Mouse (Mus musculus): ENCODE data around the gene Dnase1l3.

Gene Dnase1l3

DNA sequence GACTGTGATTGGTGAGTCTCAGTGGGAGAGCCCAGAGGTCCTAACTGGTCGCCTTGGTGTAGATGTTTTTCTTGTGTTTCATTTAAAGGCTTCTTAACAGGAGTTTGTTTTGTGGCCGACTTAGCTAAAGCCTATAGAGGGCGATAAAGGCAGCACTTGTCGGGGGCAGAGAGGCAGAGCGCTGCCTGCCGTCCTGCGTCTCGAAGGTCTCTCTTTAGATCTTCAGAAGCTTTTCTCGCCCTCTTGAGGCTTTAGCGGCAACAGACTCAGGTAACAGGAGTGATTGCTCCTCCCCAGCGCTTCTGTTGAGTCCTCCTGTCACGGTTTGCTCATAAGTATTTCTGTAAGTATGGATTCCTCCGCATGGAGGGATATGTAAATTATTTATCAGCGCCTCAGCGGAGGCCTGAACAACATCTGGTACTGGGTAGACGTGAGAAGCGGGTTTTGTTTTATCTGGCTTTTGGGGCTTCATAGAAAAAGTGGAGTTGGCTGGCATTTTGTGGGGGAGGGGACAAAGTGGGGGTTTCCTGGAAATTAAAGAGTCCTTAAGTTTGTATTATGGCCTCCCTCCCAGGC lies 57.2 kb downstream of the Dnase1l3 start:
- no peak for DNase-seq (ENCODE audit: low spot score in 2 of 2)

- no peak for DNase-seq (ENCODE audit: low spot score in 2 of 2)
These were observed 60.2 kb downstream of the Dnase1l3 start for GRCm38 (mm10) chr14:7934166-7934565.

- no peak for DNase-seq (ENCODE audit: low spot score in 2 of 2)
These were observed 62.2 kb downstream of the Dnase1l3 start for GRCm38 (mm10) chr14:7932151-7932550.

DNA sequence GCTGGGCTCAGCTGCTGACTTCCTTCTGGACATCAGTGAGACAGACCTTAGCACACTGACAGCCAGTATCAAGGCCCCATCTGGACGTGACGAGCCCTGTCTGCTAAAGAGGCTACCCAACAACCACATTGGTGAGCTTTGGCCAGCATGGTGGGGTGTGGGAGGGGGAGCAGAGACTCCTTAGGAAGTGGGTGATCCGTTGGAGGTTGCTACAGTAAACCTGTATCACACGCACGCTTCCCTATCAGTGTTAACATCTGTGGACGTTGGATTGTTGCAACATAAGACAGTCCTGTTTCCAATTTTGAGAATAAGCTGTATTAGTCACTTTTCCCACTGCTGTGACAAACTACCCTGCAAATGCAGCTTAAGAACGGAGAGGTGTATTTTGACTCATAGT lies 65.3 kb downstream of the Dnase1l3 start:
- no peak for DNase-seq (ENCODE audit: low spot score in 2 of 2)

GRCm38 (mm10) chr14:7928362-7928761 lies 66.0 kb downstream of the Dnase1l3 start:
- DNase-seq (ENCODE audit: low spot score in 2 of 2), result no peak

DNA sequence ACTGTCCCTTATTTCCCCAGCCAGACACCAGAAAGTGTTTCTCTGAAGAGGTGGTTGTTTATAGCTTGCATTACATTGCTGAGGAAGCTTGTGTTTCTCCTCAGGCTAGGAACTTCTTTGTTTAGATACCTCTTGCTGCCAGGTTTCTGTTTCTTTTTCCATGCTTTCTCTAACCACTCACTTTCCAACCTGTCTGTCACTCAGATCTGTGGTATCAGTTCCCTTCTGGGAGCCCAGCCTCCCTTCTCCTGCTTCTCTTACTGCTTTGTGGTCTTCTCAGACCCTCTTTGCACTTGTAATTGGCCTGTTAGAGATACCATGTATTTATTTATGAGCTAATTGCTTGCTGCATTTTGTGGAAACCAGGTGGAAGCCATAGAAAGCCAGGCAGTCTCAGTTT lies 70.7 kb downstream of the Dnase1l3 start:
- no peak for DNase-seq (ENCODE audit: low spot score in 2 of 2)

- no peak for DNase-seq (ENCODE audit: low spot score in 2 of 2)
These were observed 72.9 kb downstream of the Dnase1l3 start for GRCm38 (mm10) chr14:7921459-7921858.

DNA sequence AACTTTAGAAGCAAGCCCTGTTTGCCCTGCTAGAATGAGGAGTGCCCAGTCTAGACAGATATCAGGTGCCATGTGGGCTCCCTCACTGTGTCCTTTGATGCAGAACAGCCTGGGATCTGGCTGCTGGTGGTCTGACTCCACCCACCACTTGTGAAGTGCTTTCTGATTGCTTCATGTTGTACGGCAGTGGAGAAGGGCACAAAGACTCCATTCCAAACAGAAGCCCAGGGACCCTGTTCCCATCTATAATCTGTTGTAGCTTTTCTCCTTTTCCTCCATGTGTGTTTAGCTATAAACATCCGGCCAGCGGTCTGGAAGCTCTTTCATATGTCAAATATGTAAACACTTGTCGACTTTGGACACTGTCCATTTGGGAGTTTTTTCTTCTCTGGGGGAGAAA lies 74.5 kb downstream of the Dnase1l3 start:
- DNase-seq (ENCODE audit: low spot score in 2 of 2), result no peak

DNA sequence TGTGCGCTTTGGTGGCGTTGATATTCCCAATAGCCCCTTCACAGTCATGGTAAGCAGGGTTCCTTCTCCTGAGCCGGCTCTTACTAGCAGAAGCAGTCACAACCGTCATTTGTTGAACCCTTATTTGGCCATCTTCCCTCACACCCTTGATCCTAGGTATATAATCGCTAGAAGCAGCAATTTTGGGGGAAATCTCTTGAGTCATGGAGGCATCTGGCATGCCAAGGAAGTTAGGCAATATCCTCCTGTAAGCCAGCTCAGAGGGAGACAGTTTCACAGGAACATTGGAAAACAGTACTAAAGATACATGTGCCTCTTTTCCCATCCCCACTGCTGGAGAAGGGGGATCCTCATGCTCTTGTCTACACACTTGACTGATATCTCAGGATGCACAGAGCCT lies 75.1 kb downstream of the Dnase1l3 start:
- DNase-seq (ENCODE audit: low spot score in 2 of 2), result no peak

- no peak for DNase-seq (ENCODE audit: low spot score in 2 of 2)
These were observed 76.0 kb downstream of the Dnase1l3 start for GRCm38 (mm10) chr14:7918150-7918991.

All from frontal cortex, postnatal 14 days (tissue).